Mouse (Mus musculus) cerebellum, postnatal 14 days (tissue): ENCODE measurements around the gene Tsen34.
"Not testable (repeated sequence)": the region's sequence is repeated elsewhere in the genome, so short reads cannot be mapped to it uniquely, and the experiment has no call there.

ENCODE experiments used
- DNase-seq, 2 experiments: peaks; one replicate each; pipeline ENCODE4 v3.0.0; 2021; ENCODE audit warnings: mixed read lengths in 2 of 2

The Tsen34 gene

GRCm38 (mm10) chr7:3732675-3733074, 40.0 kb downstream of the Tsen34 start:
- not testable (repeated sequence) for DNase-seq
